Mouse (Mus musculus) bone marrow macrophage, adult 2 months (primary cell): ENCODE results near the gene Aurkb. TPM values are rescaled to one million over a fixed set of nuclear protein-coding genes. Genes with fewer than 3 reads are reported as not detected.

Experiments
- H3K27ac ChIP-seq: 2 replicates; pipeline ENCODE4 v1.5.1; 2012; ENCODE audit warnings: low read depth, low read length; ENCODE audit not compliant: insufficient read depth
- H3K4me1 ChIP-seq: 2 replicates; pipeline ENCODE4 v1.6.1; 2012; ENCODE audit warnings: low read length; ENCODE audit not compliant: control insufficient read depth, insufficient read depth
- H3K4me3 ChIP-seq: 2 replicates; pipeline ENCODE4 v1.5.1; 2012; ENCODE audit warnings: mild to moderate bottlenecking, low read length, moderate library complexity; ENCODE audit not compliant: insufficient read depth
- CTCF ChIP-seq: IDR thresholded peaks from 2 replicates; pipeline ENCODE4 v1.5.1; 2012; ENCODE audit warnings: low read depth, mild to moderate bottlenecking, low read length, moderate library complexity
- POLR2A ChIP-seq: IDR thresholded peaks from 2 replicates; pipeline ENCODE4 v1.6.1; 2012; ENCODE audit warnings: mild to moderate bottlenecking, low read depth, low read length, borderline replicate concordance
- polyA plus RNA-seq: library from polyadenylated mRNA; stranded (reverse); fragments of >200 nt; gene quantifications from 2 replicates; pipeline ENCODE4 v1.2.4, GENCODE M21; 2012; ENCODE audit not compliant: missing spikeins, insufficient read depth, insufficient read length

Aurkb gene
- polyA plus RNA-seq, 1 experiment: 52.8 TPM

DNA sequence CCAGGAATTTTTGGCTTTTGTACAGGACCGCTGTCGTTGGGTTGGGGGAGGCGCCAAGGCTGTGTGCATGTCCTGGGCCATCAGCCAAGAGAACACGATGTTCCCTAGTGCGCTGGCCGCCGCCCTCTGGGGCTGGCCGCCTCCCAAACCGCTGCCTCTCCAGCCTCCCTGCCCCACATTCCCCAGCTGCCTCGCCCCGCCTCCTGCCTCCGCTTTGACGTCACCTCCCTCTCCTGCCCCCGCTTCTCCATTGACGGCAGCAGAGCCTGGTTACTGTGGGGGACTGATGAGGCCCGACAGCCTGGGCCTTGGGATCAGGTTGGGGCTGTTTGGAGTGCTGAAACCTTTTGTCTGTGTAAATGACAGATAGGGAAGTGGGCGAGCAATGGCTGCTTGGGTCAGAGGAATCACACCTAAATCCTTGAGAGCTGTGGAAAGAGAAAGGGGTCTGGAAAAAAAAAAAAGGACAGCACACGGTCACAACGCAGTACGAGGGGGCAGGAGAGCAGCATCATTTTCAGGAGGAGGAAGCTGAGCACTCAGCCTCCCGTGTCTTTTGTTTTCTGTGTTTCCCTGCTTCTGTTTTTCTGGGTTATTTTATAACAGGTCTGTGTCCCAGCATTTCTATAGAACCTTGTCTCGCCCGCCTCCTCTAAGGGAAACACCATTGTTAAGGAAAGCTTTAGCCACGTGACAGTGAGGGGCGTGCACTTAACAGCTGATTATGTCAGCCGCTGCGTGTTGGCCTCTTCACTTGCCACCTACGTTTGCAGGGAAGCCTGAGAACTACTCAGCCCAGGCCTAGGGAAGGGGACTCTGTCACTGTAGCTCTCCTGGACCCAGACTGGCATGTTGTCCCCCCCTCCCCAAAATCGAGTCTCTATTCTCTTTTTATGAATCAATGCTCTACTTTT, 51.8 kb downstream of the Aurkb start:
- TF ChIP-seq CTCF (no peak), POLR2A (no peak)
- Histone ChIP-seq H3K4me3 (peak overlapping the region; percentile 38), H3K4me1 (peaks cover 39% of the 10 kb centered on the region), H3K27ac (peak overlapping the region; percentile 35)

DNA sequence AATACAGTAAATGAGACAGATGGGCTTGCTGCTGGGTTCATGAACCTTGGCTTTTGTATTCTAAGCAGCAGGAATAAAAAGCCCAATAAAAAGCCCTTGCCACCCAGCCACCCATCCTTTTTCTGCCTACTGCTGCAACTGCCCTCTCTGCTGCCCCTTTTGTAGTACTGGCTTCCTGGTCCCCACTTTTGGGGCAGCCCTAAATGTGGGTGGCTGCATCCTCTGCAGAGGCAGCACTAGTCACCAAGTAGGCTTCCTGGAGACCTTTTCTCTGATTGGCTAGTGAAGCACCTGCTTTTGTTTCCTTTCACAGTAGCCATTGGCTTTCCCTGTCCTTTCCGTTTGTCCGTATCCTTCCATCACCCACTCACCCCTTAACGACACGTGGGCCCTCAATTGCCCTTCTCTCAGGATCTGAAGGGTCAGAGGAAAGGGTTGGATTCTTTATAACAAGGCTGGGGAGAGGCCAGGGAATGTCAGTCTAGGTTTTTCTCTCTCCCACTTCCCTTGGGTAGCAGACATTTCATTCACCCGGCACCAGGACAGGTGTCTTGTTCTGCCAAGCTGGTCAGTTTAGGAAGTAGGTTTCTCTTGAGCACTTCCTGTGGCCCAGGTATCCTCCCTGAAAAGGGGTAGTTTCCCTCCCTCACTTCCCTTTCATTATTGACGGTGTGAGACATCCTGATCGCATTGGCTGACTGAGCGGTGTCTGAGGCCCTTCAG, 52.8 kb downstream of the Aurkb start:
- Histone ChIP-seq H3K4me3 (peak overlapping the region; percentile 19; the same call in 1 of the 2 replicates), H3K4me1 (peaks cover 46% of the 10 kb centered on the region), H3K27ac (peak overlapping the region; percentile 5; the same call in 1 of the 2 replicates)
- no peak for TF ChIP-seq POLR2A

DNA sequence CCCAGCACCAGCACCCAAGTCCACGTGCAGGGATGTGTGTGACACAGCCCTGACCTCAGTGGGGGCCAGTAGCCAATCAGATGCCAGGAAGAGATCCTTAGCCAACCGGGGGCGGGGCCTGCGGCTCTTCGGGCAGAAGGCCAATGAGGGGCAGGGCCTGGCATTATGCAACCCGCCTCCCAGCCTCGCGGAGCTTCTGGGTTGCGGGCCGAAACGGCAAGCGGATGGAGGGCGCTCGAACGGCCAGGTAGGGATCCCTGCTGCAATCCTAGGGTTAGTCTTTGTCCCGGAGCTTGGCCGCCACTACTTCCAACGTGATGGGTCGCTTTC, 53.3 kb downstream of the Aurkb start:
- peaks cover 46% of the 10 kb centered on the region for H3K4me1 ChIP-seq
- TF ChIP-seq CTCF (no peak), POLR2A (no peak)
- H3K27ac ChIP-seq: peak overlapping the region; percentile 92
- H3K4me3 ChIP-seq: peak overlapping the region; percentile 66

DNA sequence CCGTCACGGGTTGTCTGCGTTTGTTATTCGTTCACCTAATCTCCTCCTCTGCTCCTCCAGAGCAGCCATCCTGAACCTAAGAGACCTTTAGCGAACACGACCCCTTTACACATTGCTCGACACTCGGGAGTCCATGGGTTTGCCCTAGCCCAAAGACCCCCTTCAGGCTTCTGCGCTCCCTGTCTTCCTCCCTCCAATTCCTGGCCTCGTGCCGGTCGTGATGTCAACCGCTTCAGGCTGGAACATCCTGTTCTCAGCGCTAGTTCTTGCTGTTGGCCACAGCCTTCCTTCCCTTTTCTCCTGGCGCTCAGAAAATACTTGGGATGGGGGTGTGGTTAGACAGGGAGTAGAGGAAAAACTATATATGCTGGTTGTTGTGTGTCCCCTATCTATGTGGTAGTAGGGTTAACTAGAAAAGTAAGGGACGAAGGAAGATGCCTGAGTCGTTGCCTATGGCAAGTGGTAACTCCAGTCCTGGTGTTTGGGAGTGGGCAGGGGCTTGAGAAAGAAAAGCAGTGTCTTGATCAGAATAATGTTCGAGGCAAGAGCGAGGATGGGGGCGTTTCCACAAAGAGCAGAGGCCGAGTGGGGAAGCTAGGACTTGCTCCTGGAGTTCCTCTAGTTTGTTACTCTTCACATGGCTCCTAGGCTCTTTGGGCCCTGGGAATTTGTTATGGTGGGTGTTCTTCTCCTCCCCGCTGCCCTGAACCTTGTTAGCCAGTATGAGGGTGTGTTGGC, 53.9 kb downstream of the Aurkb start:
- no peak for TF ChIP-seq CTCF
- no peak for TF ChIP-seq POLR2A
- peaks cover 46% of the 10 kb centered on the region for H3K4me1 ChIP-seq

DNA sequence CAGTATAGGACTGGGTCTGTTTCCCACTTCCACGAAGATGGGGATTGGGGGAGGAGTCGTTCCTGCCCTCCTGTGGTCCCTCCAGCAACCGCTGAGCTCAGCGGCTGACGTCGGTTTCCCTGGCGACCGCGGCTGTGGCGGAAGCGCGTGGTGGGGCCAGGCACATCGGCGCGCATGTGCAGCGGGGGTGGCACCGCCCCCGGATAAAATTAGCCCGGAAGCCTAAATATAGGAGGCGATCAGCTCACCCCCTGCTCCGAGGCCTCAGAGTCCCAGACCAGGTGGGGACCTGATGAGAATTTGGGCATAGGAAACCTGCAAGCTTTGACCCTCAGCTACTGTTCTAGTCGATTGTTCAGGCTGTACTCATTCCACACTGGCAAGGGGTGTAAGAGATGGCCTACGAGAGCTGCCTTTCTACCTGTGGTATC, 54.5 kb downstream of the Aurkb start:
- Histone ChIP-seq H3K27ac (peak overlapping the region; percentile 92), H3K4me1 (peaks cover 44% of the 10 kb centered on the region), H3K4me3 (peak overlapping the region; percentile 66)
- no peak for TF ChIP-seq POLR2A
- no peak for TF ChIP-seq CTCF

More for the DNA sequence above, 53.9 kb downstream of the Aurkb start:
- H3K27ac ChIP-seq: peak overlapping the region; percentile 92
- H3K4me3 ChIP-seq: peak overlapping the region; percentile 66

DNA sequence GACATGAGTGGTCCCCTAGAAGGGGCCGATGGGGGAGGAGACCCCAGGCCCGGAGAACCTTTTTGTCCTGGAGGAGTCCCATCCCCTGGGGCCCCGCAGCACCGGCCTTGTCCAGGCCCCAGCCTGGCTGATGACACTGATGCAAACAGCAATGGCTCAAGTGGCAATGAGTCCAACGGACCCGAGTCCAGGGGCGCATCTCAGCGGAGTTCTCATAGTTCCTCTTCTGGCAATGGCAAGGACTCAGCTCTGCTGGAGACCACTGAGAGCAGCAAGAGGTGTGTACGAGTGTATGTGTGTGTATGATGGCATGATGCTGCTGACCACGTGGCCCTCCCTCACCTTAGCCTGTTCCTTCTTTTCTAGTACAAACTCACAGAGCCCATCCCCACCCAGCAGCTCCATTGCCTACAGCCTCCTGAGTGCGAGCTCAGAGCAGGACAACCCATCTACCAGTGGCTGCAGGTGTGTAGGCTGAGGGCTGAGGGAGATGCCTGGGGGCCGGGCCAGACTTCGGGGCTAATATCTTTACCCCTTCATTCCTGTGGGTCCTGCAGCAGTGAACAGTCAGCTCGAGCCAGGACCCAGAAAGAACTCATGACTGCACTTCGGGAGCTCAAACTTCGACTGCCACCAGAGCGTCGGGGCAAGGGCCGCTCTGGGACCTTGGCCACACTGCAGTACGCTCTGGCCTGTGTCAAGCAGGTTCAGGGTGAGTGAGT, 55.4 kb downstream of the Aurkb start:
- TF ChIP-seq CTCF: no peak
- Histone ChIP-seq H3K4me1 (peaks cover 44% of the 10 kb centered on the region), H3K4me3 (peak overlapping the region; percentile 56), H3K27ac (peak overlapping the region; percentile 80)

Other genes with a start within 250 kb of the Aurkb start
- gene Ndel1, start 173.8 kb upstream of the Aurkb start, polyA plus RNA-seq: 63.4 and 64.6 TPM in 2 replicates
- gene Rnf222, start 157.1 kb upstream of the Aurkb start, polyA plus RNA-seq: not detected in 2 replicates
- 2,262 and 2,432 TPM in 2 replicates for gene Rpl26, start 144.1 kb upstream of the Aurkb start, polyA plus RNA-seq
- not detected in 2 replicates for gene Odf4, start 118.6 kb upstream of the Aurkb start, polyA plus RNA-seq
- not detected in 2 replicates for gene Arhgef15, start 88.2 kb upstream of the Aurkb start, polyA plus RNA-seq
- 3.3 and 4.7 TPM in 2 replicates for gene Slc25a35, start 77.5 kb upstream of the Aurkb start, polyA plus RNA-seq
- 3.7 and 4.4 TPM in 2 replicates for gene Rangrf, start 70.5 kb upstream of the Aurkb start, polyA plus RNA-seq
- gene Pfas, start 37.2 kb upstream of the Aurkb start, polyA plus RNA-seq: 9.8 and 10.3 TPM in 2 replicates
- 41.4 and 44.2 TPM in 2 replicates for gene Ctc1, start 29.7 kb upstream of the Aurkb start, polyA plus RNA-seq
- gene Borcs6, start 14.1 kb downstream of the Aurkb start, polyA plus RNA-seq: 30.5 and 36.9 TPM in 2 replicates
- gene Tmem107, start 25.2 kb downstream of the Aurkb start, polyA plus RNA-seq: 9.8 and 14.6 TPM in 2 replicates
- 76.6 and 79.4 TPM in 2 replicates for gene Vamp2, start 42.8 kb downstream of the Aurkb start, polyA plus RNA-seq
- gene Per1, start 49.6 kb downstream of the Aurkb start, polyA plus RNA-seq: 24.7 and 35.9 TPM in 2 replicates
- gene Hes7, start 74.8 kb downstream of the Aurkb start, polyA plus RNA-seq: 0.71 and 0.88 TPM in 2 replicates
- gene 9130213A22Rik, start 76.9 kb downstream of the Aurkb start, polyA plus RNA-seq: 0.35 TPM in 1 of 2 replicates, not detected in the other
- not detected in 2 replicates for gene Aloxe3, start 80.2 kb downstream of the Aurkb start, polyA plus RNA-seq
- gene Alox12b, start 111.3 kb downstream of the Aurkb start, polyA plus RNA-seq: not detected in 2 replicates
- not detected in 2 replicates for gene Alox8, start 152.2 kb downstream of the Aurkb start, polyA plus RNA-seq
- gene Gucy2e, start 191.4 kb downstream of the Aurkb start, polyA plus RNA-seq: not detected in 2 replicates